ENCODE assay signal across 9 mouse cellular contexts in the genomic region with DNA sequence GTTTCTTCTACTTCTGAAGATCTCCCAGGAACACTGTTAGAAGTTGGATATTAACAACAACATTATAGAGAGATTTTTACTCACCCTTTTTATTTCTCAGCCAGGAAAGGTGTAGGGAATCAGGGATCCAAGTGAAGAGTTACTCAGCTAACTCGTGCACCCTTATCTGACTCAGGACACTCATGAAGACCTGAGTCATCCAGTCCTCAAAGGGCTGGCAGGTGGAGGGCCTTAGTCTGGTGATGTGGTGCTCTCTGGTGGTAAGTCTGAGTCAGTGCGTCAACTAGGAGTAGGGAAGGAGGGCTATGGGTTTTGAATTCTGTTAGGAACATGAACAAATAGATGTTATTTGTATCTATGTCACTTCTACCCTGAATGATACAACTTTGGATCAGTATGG. TPM values are rescaled to one million over a fixed set of nuclear protein-coding genes. Genes with fewer than 3 reads are reported as not detected.
DNase-seq lines count a peak whose midpoint lies in the region; ATAC-seq and TF ChIP-seq lines count a peak whose summit lies in the region.
"Had no signal": no experiment of that assay in that cellular context is flagged by ENCODE, and none has a peak within 500 bp of the region (broad histone marks: within the 10 kb centered on the region; RNA-seq: fewer than 3 reads in every experiment).

No protein-coding gene starts in this region.

- ATAC-seq in forebrain, embryonic 11.5 days (replicated peaks; ENCODE audit: low FRiP score) = no peak

- H3K4me3 ChIP-seq in left cerebral cortex, adult 2 months = no peak overlapping the region
- H3K4me3 ChIP-seq in MEL (ENCODE audit: control insufficient read depth in 1 of 2, insufficient read depth in 1 of 2, low read depth in 2 of 2, low read length in 2 of 2) = no peak overlapping the region
- H3K4me3 ChIP-seq in liver, adult 2 months (ENCODE audit: insufficient read depth, low read depth, low read length) = no peak overlapping the region
- H3K4me3 ChIP-seq in forebrain, embryonic 11.5 days (ENCODE audit: low read depth, low read length) = no peak overlapping the region

- peak; percentile 65 to 67 for TF ChIP-seq EP300 in MEL (IDR thresholded peaks at IDR 0.05; ENCODE audit: low read depth in 1 of 2, low read length in 2 of 2)

- intact Hi-C loops in left cerebral cortex, adult 2 months (cut with DNase I) = loop anchor here (5.0 kb wide), 1 partner anchor 302 kb away; no protein-coding TSS in a partner anchor
- intact Hi-C loops in left cerebral cortex, postnatal 36 days (cut with DNase I) = no loop called here

- peak; percentile 100 for TF ChIP-seq RAD21 in MEL (IDR thresholded peaks at IDR 0.05; ENCODE audit: low read depth, low read length)

- peak; percentile 61 for TF ChIP-seq CTCF in left cerebral cortex, adult 2 months (IDR thresholded peaks at IDR 0.05)
- peak in 2 of 3 experiments; percentile 83 to 86; a peak in 5 of 6 replicates for TF ChIP-seq CTCF in MEL (IDR thresholded peaks at IDR 0.05 in 2 of 3, conservative IDR thresholded peaks at IDR 0.05 in 1 of 3; ENCODE audit: control insufficient read depth in 1 of 3, insufficient read depth in 1 of 3, low read depth in 2 of 3, low read length in 3 of 3, poor library complexity in 1 of 3, severe bottlenecking in 1 of 3)
- TF ChIP-seq CTCF in brain, embryonic 14.5 days (IDR thresholded peaks at IDR 0.05; ENCODE audit: borderline replicate concordance, extremely low read depth, insufficient read depth, insufficient read length) = peak; percentile 68; the same call in 1 of the 2 replicates
- TF ChIP-seq CTCF in liver, adult 2 months (IDR thresholded peaks at IDR 0.05; ENCODE audit: low read depth, low read length) = peak; percentile 53; the same call in 1 of the 2 replicates

- no peaks in the 10 kb centered on the region for H3K27me3 ChIP-seq in MEL (ENCODE audit: control insufficient read depth in 1 of 2, insufficient read depth in 2 of 2, low read length in 2 of 2)
- H3K27me3 ChIP-seq in liver, adult 2 months (ENCODE audit: control insufficient read depth, insufficient read depth, low read length) = no peaks in the 10 kb centered on the region
- H3K27me3 ChIP-seq in forebrain, embryonic 11.5 days (ENCODE audit: control insufficient read depth, insufficient read depth, low read length) = no peaks in the 10 kb centered on the region

- DNase-seq in left cerebral cortex, adult 2 months (ENCODE audit: extremely low spot score in 1 of 2, low spot score in 2 of 2) = no peak
- no peak for DNase-seq in left cerebral cortex, postnatal 36 days (ENCODE audit: low spot score in 2 of 2)
- peak; percentile 93 for DNase-seq in MEL (ENCODE audit: low read depth, low spot score)
- peak; percentile 57 for DNase-seq in brain, embryonic 14.5 days (ENCODE audit: low read depth)
- DNase-seq in forelimb bud, embryonic 11.5 days (ENCODE audit: low read depth, low spot score) = peak; percentile 29
- peak; percentile 24 for DNase-seq in liver, adult 2 months (ENCODE audit: extremely low read depth, low read depth, low spot score)
- DNase-seq in right cerebral cortex, adult 2 months (ENCODE audit: low spot score in 2 of 2) = peak; percentile 9 to 22
- no peak for DNase-seq in forebrain, embryonic 11.5 days (ENCODE audit: low spot score)

- H3K9me3 ChIP-seq in MEL (replicated peaks; ENCODE audit: insufficient read depth, low read length) = no peaks in the 10 kb centered on the region
- no peaks in the 10 kb centered on the region for H3K9me3 ChIP-seq in forebrain, embryonic 11.5 days (ENCODE audit: control insufficient read depth, low read length)

- H3K27ac ChIP-seq in left cerebral cortex, adult 2 months = no peak overlapping the region
- no peak overlapping the region for H3K27ac ChIP-seq in MEL (ENCODE audit: control insufficient read depth, low read depth, low read length)
- H3K27ac ChIP-seq in liver, adult 2 months (replicated peaks; ENCODE audit: insufficient read depth, low read depth, low read length) = no peak overlapping the region
- no peak overlapping the region for H3K27ac ChIP-seq in forebrain, embryonic 11.5 days (ENCODE audit: low read depth, low read length)

- peaks cover 10 to 15% of the 10 kb centered on the region in 2 experiments for H3K4me1 ChIP-seq in MEL (ENCODE audit: control insufficient read depth in 1 of 2, insufficient read depth in 2 of 2, low read length in 2 of 2)
- no peaks in the 10 kb centered on the region for H3K4me1 ChIP-seq in liver, adult 2 months (ENCODE audit: control insufficient read depth, insufficient read depth, low read length)
- no peaks in the 10 kb centered on the region; the same call in 1 of the 2 replicates for H3K4me1 ChIP-seq in forebrain, embryonic 11.5 days (replicated peaks; ENCODE audit: control insufficient read depth, insufficient read depth, low read length)

- H3K36me3 ChIP-seq in MEL (ENCODE audit: control insufficient read depth in 1 of 2, insufficient read depth in 2 of 2, low read length in 2 of 2) = peaks cover 0 to 25% of the 10 kb centered on the region in 2 experiments; a peak in 2 of 4 replicates
- no peaks in the 10 kb centered on the region for H3K36me3 ChIP-seq in liver, adult 2 months (ENCODE audit: control insufficient read depth, insufficient read depth, low read length)
- H3K36me3 ChIP-seq in forebrain, embryonic 11.5 days (ENCODE audit: control insufficient read depth, insufficient read depth, low read length) = no peaks in the 10 kb centered on the region

- no peak overlapping the region for H3K9ac ChIP-seq in MEL (ENCODE audit: control insufficient read depth, low read depth, low read length, poor library complexity, severe bottlenecking)
- no peak overlapping the region for H3K9ac ChIP-seq in liver, adult 2 months (ENCODE audit: low read depth, low read length)
- no peak overlapping the region for H3K9ac ChIP-seq in forebrain, embryonic 11.5 days (ENCODE audit: low read length)

- no peak; a peak in 1 of 4 replicates for TF ChIP-seq POLR2A in MEL (IDR thresholded peaks at IDR 0.05; ENCODE audit: control insufficient read depth in 1 of 2, insufficient read depth in 1 of 2, low read depth in 1 of 2, low read length in 2 of 2, poor library complexity in 1 of 2)
- no peak for TF ChIP-seq POLR2A in brain, embryonic 14.5 days (IDR thresholded peaks at IDR 0.05; ENCODE audit: borderline replicate concordance, extremely low read depth, insufficient read depth, insufficient read length, poor library complexity, severe bottlenecking)
- TF ChIP-seq POLR2A in liver, adult 2 months (IDR thresholded peaks at IDR 0.05; ENCODE audit: extremely low read depth, insufficient read depth, low read length) = no peak

- no peak overlapping the region for H3K4me2 ChIP-seq in forebrain, embryonic 11.5 days (ENCODE audit: low read depth, low read length, severe bottlenecking)

- no peaks in the 10 kb centered on the region for H3K79me2 ChIP-seq in MEL (ENCODE audit: control insufficient read depth, insufficient read depth, low read length, poor library complexity)
- no peaks in the 10 kb centered on the region for H3K79me2 ChIP-seq in liver, adult 2 months (ENCODE audit: control insufficient read depth, insufficient read depth, low read length)

- WGBS in liver, adult 2 months = 21% methylated on average over 2 of the region's 2 CpGs
- 20% methylated on average over 2 of the region's 2 CpGs for WGBS in forebrain, embryonic 11.5 days

TF ChIP-seq in MEL, 35 proteins besides CTCF, POLR2A, EP300 and RAD21 (continues in another document):
- TF ChIP-seq ETS1 (IDR thresholded peaks at IDR 0.05; ENCODE audit: low read depth, low read length) (peak; percentile 72), MEF2A (IDR thresholded peaks at IDR 0.05; ENCODE audit: extremely low read depth, insufficient replicate concordance, low read depth, low read length, poor library complexity, severe bottlenecking) (no peak), POLR2AphosphoS2 (IDR thresholded peaks at IDR 0.05; ENCODE audit: low read length) (no peak), USF1 (IDR thresholded peaks at IDR 0.05; ENCODE audit: low read depth, low read length) (no peak), MYC (IDR thresholded peaks at IDR 0.05; ENCODE audit: low read depth, low read length) (peak; percentile 85), ZKSCAN1 (IDR thresholded peaks at IDR 0.05; ENCODE audit: low read depth, low read length) (no peak), NRF1 (IDR thresholded peaks at IDR 0.05; ENCODE audit: insufficient read depth, low read depth, low read length, poor library complexity, severe bottlenecking) (no peak), RCOR1 (IDR thresholded peaks at IDR 0.05; ENCODE audit: low read depth, low read length) (no peak), ZC3H11A (IDR thresholded peaks at IDR 0.05; ENCODE audit: low read depth, low read length) (peak; percentile 90), USF2 (IDR thresholded peaks at IDR 0.05; ENCODE audit: borderline replicate concordance in 1 of 2, insufficient read depth in 1 of 2, low read depth in 1 of 2, low read length in 2 of 2) (no peak), TBP (IDR thresholded peaks at IDR 0.05; ENCODE audit: low read depth, low read length) (peak; percentile 59; the same call in 1 of the 2 replicates), TAL1 (IDR thresholded peaks at IDR 0.05; ENCODE audit: low read length) (peak; percentile 37; the same call in 1 of the 2 replicates), MYB (IDR thresholded peaks at IDR 0.05; ENCODE audit: low read depth, low read length) (no peak), CHD1 (IDR thresholded peaks at IDR 0.05; ENCODE audit: low read depth, low read length) (no peak), KAT2A (conservative IDR thresholded peaks at IDR 0.05; ENCODE audit: low read depth, low read length) (no peak), JUND (IDR thresholded peaks at IDR 0.05; ENCODE audit: low read depth, low read length) (peak; percentile 89)

RNA-seq across cellular contexts. Expression of gene Gm11492, which starts 47.2 kb away (rescaled TPM):
- not detected for total RNA-seq in left cerebral cortex, adult 2 months (2021)
- under 1 TPM in 1 of 2 experiments, not detected in 1; 0.20 TPM for total RNA-seq in left cerebral cortex, postnatal 36 days (2021)
- total RNA-seq in MEL (2012; rRNA removed) = not detected in 2 replicates
- not detected for polyA plus RNA-seq in MEL (2012; ENCODE audit: insufficient read depth in 1 of 2, insufficient read length in 2 of 2, low read depth in 1 of 2, low replicate concordance in 2 of 2, missing spikeins in 1 of 2)
- polyA plus RNA-seq in brain, embryonic 14.5 days (2012; rRNA removed) = not detected in 2 replicates
- not detected in 2 replicates for total RNA-seq in liver, adult 2 months (2014; rRNA removed)
- polyA plus RNA-seq in liver, adult 2 months (2012; rRNA removed) = 0.04 TPM in 1 of 2 replicates, not detected in the other
- not detected in 2 replicates for polyA plus RNA-seq in forebrain, embryonic 11.5 days (2014; fragmentation: Nextera tagmentation; extraction: Ambion mirVana)
- total RNA-seq: layer of hippocampus, postnatal 10 days had no signal

RNA-seq across cellular contexts. Expression of gene Sept4, which starts 49.4 kb away (rescaled TPM):
- total RNA-seq in left cerebral cortex, adult 2 months (2021) = 100 to 1,000 TPM; 156 to 175 TPM
- total RNA-seq in left cerebral cortex, postnatal 36 days (2021) = 100 to 1,000 TPM; 161 to 227 TPM
- 1.0 and 1.5 TPM in 2 replicates for total RNA-seq in MEL (2012; rRNA removed)
- 1 to 10 TPM in 1 of 2 experiments, not detected in 1; 2.4 TPM for polyA plus RNA-seq in MEL (2012; ENCODE audit: insufficient read depth in 1 of 2, insufficient read length in 2 of 2, low read depth in 1 of 2, low replicate concordance in 2 of 2, missing spikeins in 1 of 2)
- 17.0 and 19.4 TPM in 2 replicates for polyA plus RNA-seq in brain, embryonic 14.5 days (2012; rRNA removed)
- 10.8 and 11.5 TPM in 2 replicates for total RNA-seq in liver, adult 2 months (2014; rRNA removed)
- polyA plus RNA-seq in liver, adult 2 months (2012; rRNA removed) = 10.8 and 11.7 TPM in 2 replicates
- 8.0 and 8.8 TPM in 2 replicates for polyA plus RNA-seq in forebrain, embryonic 11.5 days (2014; fragmentation: Nextera tagmentation; extraction: Ambion mirVana)

Comparison
In these comparisons a context has a peak if more than half of its experiments do, and no peak if none do; other contexts are left out.
1. DNase-seq: peak in MEL (single experiment), brain, embryonic 14.5 days (single experiment), forelimb bud, embryonic 11.5 days (single experiment), liver, adult 2 months (single experiment) and right cerebral cortex, adult 2 months (2 of 2); none in left cerebral cortex, adult 2 months (0 of 2), left cerebral cortex, postnatal 36 days (0 of 2) and forebrain, embryonic 11.5 days (single experiment).
2. RNA of gene Sept4, which starts 49.4 kb away (total RNA-seq): 161 to 227 TPM in left cerebral cortex, postnatal 36 days and 156 to 175 TPM in left cerebral cortex, adult 2 months; 10.8 to 11.5 TPM in liver, adult 2 months and 1.0 to 1.5 TPM in MEL; every median in the first group is over 10 times any median in the second.
3. Peak in every context shown above with its lines, with median percentiles within 50 percentile points of each other: CTCF ChIP-seq.